Mouse (Mus musculus): ENCODE data around the gene Sart1. TPM values are rescaled to one million over a fixed set of nuclear protein-coding genes. Genes with fewer than 3 reads are reported as not detected.

The Sart1 gene
- 81.2 and 90.2 TPM in 2 replicates for polyA plus RNA-seq (2015; fragmentation: Nextera tagmentation; extraction: Ambion mirVana)

- H3K4me3 ChIP-seq: peak within 1 kb of the TSS; percentile 88
- 2% methylated on average over 43 of the region's 43 CpGs for WGBS
- no peaks in the 10 kb centered on the region for H3K9me3 ChIP-seq
- H3K27me3 ChIP-seq: no peaks in the 10 kb centered on the region
- H3K9ac ChIP-seq (replicated peaks): peak within 1 kb of the TSS; percentile 81
- peak; percentile 98 for ATAC-seq (replicated peaks)
- peaks cover 18% of the 10 kb centered on the region for H3K36me3 ChIP-seq
- H3K4me2 ChIP-seq (replicated peaks): peak within 1 kb of the TSS; percentile 65
- peaks cover 39% of the 10 kb centered on the region for H3K4me1 ChIP-seq
- H3K27ac ChIP-seq (replicated peaks): peak within 1 kb of the TSS; percentile 83
Measured at GRCm38 (mm10) chr19:5388588-5389242, at the start of gene Sart1. TSS of gene Sart1 (minus strand) at chr19:5388703.

GRCm38 (mm10) chr19:5433951-5434350 is 45.4 kb upstream of the Sart1 start:
- H3K36me3 ChIP-seq: no peaks in the 10 kb centered on the region
- 73% methylated on average over 7 of the region's 7 CpGs for WGBS
- no peak overlapping the region for H3K27ac ChIP-seq (replicated peaks)
- H3K27me3 ChIP-seq: 0 out of 2 replicates have a peak, but pooled peaks cover 3% of the 10 kb centered on the region
- H3K9ac ChIP-seq (replicated peaks): no peak overlapping the region
- no peak overlapping the region for H3K4me2 ChIP-seq (replicated peaks)
- no peaks in the 10 kb centered on the region for H3K9me3 ChIP-seq
- H3K4me1 ChIP-seq: peaks cover 5% of the 10 kb centered on the region
- no peak for ATAC-seq (replicated peaks)
- no peak overlapping the region for H3K4me3 ChIP-seq

DNA sequence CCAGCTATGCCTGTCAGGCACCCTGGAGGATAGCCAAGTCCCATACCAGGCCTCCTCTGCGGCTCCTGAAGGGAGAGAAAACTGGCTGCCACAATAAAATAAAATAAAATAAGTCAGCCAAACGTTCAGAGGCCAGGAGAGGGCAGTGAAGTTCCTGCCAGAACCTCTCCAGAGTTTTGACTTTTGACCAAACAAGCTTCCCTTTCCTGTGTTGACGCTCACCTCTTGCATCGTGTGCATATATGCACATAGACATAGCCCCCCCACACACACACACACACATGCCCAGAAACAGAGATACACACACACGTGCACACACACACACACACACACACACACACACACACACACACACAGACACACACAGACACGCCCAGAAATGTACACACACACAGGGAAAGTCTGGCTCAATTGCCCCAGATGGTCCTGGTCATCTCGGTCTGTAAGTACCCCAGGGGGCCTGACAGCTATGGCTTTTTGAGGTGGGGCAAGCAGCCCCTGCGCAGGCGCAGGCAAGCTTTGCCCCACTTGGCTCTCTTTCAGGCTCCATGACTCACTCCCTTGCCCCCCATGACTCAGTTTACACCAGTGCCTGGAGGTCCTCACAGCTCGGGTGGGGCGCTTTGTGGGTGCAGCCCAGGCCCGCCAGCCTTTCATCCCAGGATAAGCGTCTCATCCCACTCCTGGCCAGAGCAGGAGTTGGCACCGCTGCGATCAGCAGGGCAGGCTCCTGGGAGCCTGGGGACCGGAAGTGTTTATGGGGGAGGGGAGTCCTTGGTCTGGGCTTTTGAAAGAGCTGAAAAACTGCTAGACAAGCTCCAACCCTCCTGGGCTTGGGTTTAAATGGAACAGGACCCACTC is 44.7 kb upstream of the Sart1 start:
- Histone ChIP-seq H3K9ac (replicated peaks) (no peak overlapping the region), H3K4me1 (peaks cover 5% of the 10 kb centered on the region), H3K27ac (replicated peaks) (peak overlapping the region; percentile 6; the same call in 1 of the 2 replicates), H3K27me3 (0 out of 2 replicates have a peak, but pooled peaks cover 3% of the 10 kb centered on the region), H3K4me2 (replicated peaks) (peak overlapping the region; percentile 40), H3K4me3 (peak overlapping the region; percentile 9; the same call in 1 of the 2 replicates), H3K9me3 (no peaks in the 10 kb centered on the region), H3K36me3 (no peaks in the 10 kb centered on the region)
- no peak for ATAC-seq (replicated peaks)
- WGBS: 14% methylated on average over 16 of the region's 16 CpGs

GRCm38 (mm10) chr19:5431911-5432464 is 43.5 kb upstream of the Sart1 start:
- Histone ChIP-seq H3K4me3 (no peak overlapping the region), H3K36me3 (peaks cover 5% of the 10 kb centered on the region; the same call in 1 of the 2 replicates), H3K9ac (replicated peaks) (no peak overlapping the region), H3K4me2 (replicated peaks) (no peak overlapping the region), H3K27ac (replicated peaks) (no peak overlapping the region), H3K4me1 (peaks cover 9% of the 10 kb centered on the region), H3K27me3 (0 out of 2 replicates have a peak, but pooled peaks cover 3% of the 10 kb centered on the region), H3K9me3 (no peaks in the 10 kb centered on the region)
- 74% methylated on average over 4 of the region's 4 CpGs for WGBS
- ATAC-seq (replicated peaks): no peak

DNA sequence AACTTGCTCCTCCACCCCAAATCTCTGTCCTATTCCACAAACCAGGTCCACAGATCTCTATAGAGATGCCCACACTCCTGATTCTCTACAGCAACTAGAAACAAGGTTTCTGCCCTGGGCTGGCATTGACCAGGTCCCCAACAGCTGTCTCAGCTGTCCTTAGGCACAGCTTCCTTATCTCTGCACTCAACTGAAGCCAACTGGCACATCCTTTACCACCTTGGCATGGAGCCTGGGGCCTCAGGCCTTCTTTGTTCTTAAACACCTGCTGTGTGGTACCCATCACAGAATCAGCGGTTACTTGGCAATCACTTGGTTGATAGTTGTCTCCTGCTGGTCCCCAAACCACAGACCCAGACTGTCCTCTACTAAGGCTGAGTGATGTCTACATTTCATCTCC is 41.9 kb upstream of the Sart1 start:
- H3K4me2 ChIP-seq (replicated peaks): no peak overlapping the region
- no peak overlapping the region for H3K4me3 ChIP-seq
- H3K27me3 ChIP-seq: 0 out of 2 replicates have a peak, but pooled peaks cover 3% of the 10 kb centered on the region
- WGBS: 56% methylated on average over 1 of the region's 1 CpGs
- H3K4me1 ChIP-seq: peaks cover 24% of the 10 kb centered on the region
- H3K36me3 ChIP-seq: peaks cover 6% of the 10 kb centered on the region
- ATAC-seq (replicated peaks): no peak
- no peak overlapping the region for H3K9ac ChIP-seq (replicated peaks)
- no peaks in the 10 kb centered on the region for H3K9me3 ChIP-seq
- H3K27ac ChIP-seq (replicated peaks): no peak overlapping the region

DNA sequence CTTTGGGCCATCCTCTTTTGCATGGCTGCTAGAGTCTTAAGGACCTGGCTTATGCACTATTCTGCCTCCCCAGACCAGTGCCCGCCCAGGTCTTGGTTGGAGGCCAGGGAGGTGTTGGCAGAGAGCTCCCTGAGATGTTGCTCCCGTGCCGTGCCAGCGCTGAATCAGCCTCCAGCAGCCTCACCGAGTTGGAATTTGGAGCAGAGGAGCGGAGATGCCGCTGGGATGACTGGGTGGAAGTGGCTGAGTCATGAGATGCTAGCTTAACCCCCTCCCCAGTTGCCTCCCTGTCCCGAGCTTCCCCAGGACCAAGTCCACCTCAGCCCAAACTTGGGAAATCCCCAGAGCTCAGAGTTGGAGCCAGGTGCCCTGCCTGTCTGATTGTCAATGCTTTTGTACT is 41.3 kb upstream of the Sart1 start:
- H3K4me1 ChIP-seq: peaks cover 24% of the 10 kb centered on the region
- no peak overlapping the region for H3K4me2 ChIP-seq (replicated peaks)
- no peak for ATAC-seq (replicated peaks)
- H3K27ac ChIP-seq (replicated peaks): no peak overlapping the region; the same call in 1 of the 2 replicates
- 0 out of 2 replicates have a peak, but pooled peaks cover under 1% of the 10 kb centered on the region for H3K27me3 ChIP-seq
- no peak overlapping the region for H3K4me3 ChIP-seq
- no peaks in the 10 kb centered on the region for H3K9me3 ChIP-seq
- H3K9ac ChIP-seq (replicated peaks): no peak overlapping the region
- H3K36me3 ChIP-seq: peaks cover 6% of the 10 kb centered on the region
- WGBS: 64% methylated on average over 8 of the region's 8 CpGs

DNA sequence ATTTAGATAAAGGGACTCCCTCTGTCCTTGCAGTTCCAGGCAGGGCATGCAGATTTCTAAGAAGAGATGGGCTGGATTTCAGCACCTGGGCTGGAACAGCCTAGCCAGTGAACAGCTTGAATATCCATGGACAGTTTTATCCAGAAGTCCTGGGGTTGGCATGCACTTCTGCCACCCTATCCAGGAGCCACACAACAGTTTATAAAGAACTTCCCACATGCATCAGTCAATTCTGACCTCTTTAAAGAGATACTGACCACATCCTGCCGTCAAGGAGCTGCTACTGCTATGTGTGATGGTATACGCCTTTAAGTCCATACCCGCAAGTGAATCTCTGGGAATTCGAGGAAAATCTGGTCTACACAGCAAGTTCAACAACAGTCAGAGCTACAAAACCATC is 40.7 kb upstream of the Sart1 start:
- peaks cover 6% of the 10 kb centered on the region for H3K36me3 ChIP-seq
- no peak for ATAC-seq (replicated peaks)
- H3K27ac ChIP-seq (replicated peaks): no peak overlapping the region
- no peak overlapping the region for H3K4me2 ChIP-seq (replicated peaks)
- H3K9ac ChIP-seq (replicated peaks): no peak overlapping the region
- H3K4me3 ChIP-seq: no peak overlapping the region
- H3K27me3 ChIP-seq: no peaks in the 10 kb centered on the region
- WGBS: 84% methylated on average over 4 of the region's 4 CpGs
- peaks cover 24% of the 10 kb centered on the region for H3K4me1 ChIP-seq
- no peaks in the 10 kb centered on the region for H3K9me3 ChIP-seq

GRCm38 (mm10) chr19:5428083-5428482 is 39.6 kb upstream of the Sart1 start:
- Histone ChIP-seq H3K4me3 (no peak overlapping the region), H3K9ac (replicated peaks) (no peak overlapping the region), H3K4me2 (replicated peaks) (no peak overlapping the region), H3K9me3 (no peaks in the 10 kb centered on the region), H3K27ac (replicated peaks) (no peak overlapping the region), H3K36me3 (peaks cover 6% of the 10 kb centered on the region), H3K27me3 (no peaks in the 10 kb centered on the region), H3K4me1 (peaks cover 28% of the 10 kb centered on the region)
- no peak for ATAC-seq (replicated peaks)
- 92% methylated on average over 2 of the region's 2 CpGs for WGBS

- H3K36me3 ChIP-seq: peaks cover 12% of the 10 kb centered on the region
- WGBS: 93% methylated on average over 13 of the region's 13 CpGs
- no peaks in the 10 kb centered on the region for H3K9me3 ChIP-seq
- ATAC-seq (replicated peaks): no peak
- peaks cover 42% of the 10 kb centered on the region for H3K4me1 ChIP-seq
- H3K4me2 ChIP-seq (replicated peaks): no peak overlapping the region
- no peak overlapping the region for H3K9ac ChIP-seq (replicated peaks)
- no peak overlapping the region for H3K27ac ChIP-seq (replicated peaks)
- H3K4me3 ChIP-seq: no peak overlapping the region
- H3K27me3 ChIP-seq: no peaks in the 10 kb centered on the region
Measured at GRCm38 (mm10) chr19:5426640-5427290, 38.3 kb upstream of the Sart1 start.

GRCm38 (mm10) chr19:5425906-5426565 is 37.5 kb upstream of the Sart1 start:
- Histone ChIP-seq H3K4me3 (peak overlapping the region; percentile 81), H3K4me2 (replicated peaks) (peak overlapping the region; percentile 67), H3K9me3 (no peaks in the 10 kb centered on the region), H3K36me3 (peaks cover 13% of the 10 kb centered on the region), H3K27me3 (no peaks in the 10 kb centered on the region), H3K4me1 (peaks cover 43% of the 10 kb centered on the region), H3K9ac (replicated peaks) (peak overlapping the region; percentile 89), H3K27ac (replicated peaks) (peak overlapping the region; percentile 87; the same call in 1 of the 2 replicates)
- 91% methylated on average over 18 of the region's 18 CpGs for WGBS
- ATAC-seq (replicated peaks): no peak
